Mouse (Mus musculus) kidney, adult 18-20 months (tissue): ENCODE data around the gene Foxo3.

Experiments
- DNase-seq: peaks from one replicate; pipeline ENCODE4 v3.0.0; 2021

Gene Foxo3

GRCm38 (mm10) chr10:42177771-42178674, 98.5 kb downstream of the Foxo3 start:
- DNase-seq, result no peak

- DNase-seq, result no peak
Measured at GRCm38 (mm10) chr10:42174283-42174682, 102.3 kb downstream of the Foxo3 start.

GRCm38 (mm10) chr10:42173839-42174238, 102.7 kb downstream of the Foxo3 start:
- DNase-seq, result no peak

GRCm38 (mm10) chr10:42170889-42171347, 105.6 kb downstream of the Foxo3 start:
- no peak for DNase-seq

- DNase-seq, result no peak
Measured at GRCm38 (mm10) chr10:42170201-42170600, 106.4 kb downstream of the Foxo3 start.

- DNase-seq, result no peak
Measured at GRCm38 (mm10) chr10:42154727-42155126, 121.8 kb downstream of the Foxo3 start.

- DNase-seq, result no peak
Measured at GRCm38 (mm10) chr10:42152426-42153205, 123.9 kb downstream of the Foxo3 start.

- no peak for DNase-seq
Measured at GRCm38 (mm10) chr10:42149767-42150166, 126.8 kb downstream of the Foxo3 start.

- no peak for DNase-seq
Measured at GRCm38 (mm10) chr10:42148326-42148725, 128.2 kb downstream of the Foxo3 start.

GRCm38 (mm10) chr10:42145221-42145620, 131.3 kb downstream of the Foxo3 start:
- no peak for DNase-seq

GRCm38 (mm10) chr10:42144788-42145187, 131.8 kb downstream of the Foxo3 start:
- DNase-seq, result no peak

GRCm38 (mm10) chr10:42144176-42144575, 132.4 kb downstream of the Foxo3 start:
- DNase-seq, result no peak

GRCm38 (mm10) chr10:42142791-42143190, 133.8 kb downstream of the Foxo3 start:
- DNase-seq, result no peak

- DNase-seq, result no peak
Measured at GRCm38 (mm10) chr10:42142081-42142480, 134.5 kb downstream of the Foxo3 start.

GRCm38 (mm10) chr10:42139749-42140148, 136.8 kb downstream of the Foxo3 start:
- DNase-seq, result no peak

- DNase-seq, result peak; percentile 45
Measured at GRCm38 (mm10) chr10:42134759-42135702, 141.5 kb downstream of the Foxo3 start.
